Mouse (Mus musculus) erythroblast, embryonic 14.5 days (primary cell): ENCODE measurements around the gene Ccdc148.

Experiments
- GATA1 ChIP-seq: IDR thresholded peaks from 2 replicates; pipeline ENCODE4 v1.6.1; 2012; ENCODE audit warnings: low read length, inconsistent platforms, mixed read lengths
- TAL1 ChIP-seq: IDR thresholded peaks from 3 replicates; pipeline ENCODE4 v1.6.1; 2012; ENCODE audit warnings: low read length, inconsistent platforms, mixed read lengths

DNA sequence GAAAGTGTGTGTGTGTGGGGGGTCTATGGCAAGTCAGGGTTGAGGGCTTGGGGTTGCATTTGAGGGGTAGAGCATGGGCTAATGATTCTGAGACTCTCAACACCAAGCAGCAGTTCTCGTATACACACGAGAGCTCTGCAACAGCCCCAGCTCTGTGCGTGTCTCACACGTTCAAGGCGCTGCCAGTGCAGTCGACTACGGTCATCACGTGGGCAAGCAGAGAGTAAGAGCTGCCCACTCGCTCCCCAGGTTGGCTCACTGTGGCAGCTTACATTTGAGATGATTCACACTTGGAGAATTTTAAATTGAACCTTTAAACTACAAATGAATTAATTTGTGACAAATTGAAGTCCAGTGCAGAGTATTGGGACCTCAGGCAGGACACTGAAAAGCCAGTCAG, 44.6 kb upstream of the Ccdc148 start:
- no peak for TF ChIP-seq GATA1
- TF ChIP-seq TAL1: no peak
